Mouse (Mus musculus): ENCODE results near the gene Lrch4.

DNA sequence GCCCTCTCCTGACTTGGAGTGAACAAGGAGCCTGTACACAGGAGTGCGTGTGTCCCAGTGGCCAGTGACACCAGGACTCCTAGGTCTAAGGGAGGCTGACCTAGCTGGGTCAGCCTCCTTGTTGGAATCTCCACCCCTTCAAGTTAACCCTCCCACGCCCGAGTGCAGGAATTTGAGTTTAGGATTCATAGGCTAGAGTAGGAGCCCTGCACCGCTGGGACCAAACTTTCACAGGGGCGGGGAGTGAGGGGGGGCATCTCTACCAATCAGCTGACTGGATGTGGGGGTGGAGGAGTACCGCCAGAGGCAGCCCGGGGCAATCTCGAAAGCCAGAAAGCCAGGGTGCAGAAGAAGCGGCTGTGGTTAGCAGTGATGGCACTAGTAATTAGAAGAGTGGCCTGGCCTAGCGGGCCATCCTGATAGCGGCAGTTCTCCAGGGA is 16.8 kb downstream of the Lrch4 start, which contains the start of gene Irs3:
- TF ChIP-seq CTCF (IDR thresholded peaks at IDR 0.05; ENCODE audit: control insufficient read depth, insufficient read depth, insufficient replicate concordance, low read depth, low read length), result no peak
- no peak for TF ChIP-seq POLR2A (IDR thresholded peaks at IDR 0.05; ENCODE audit: control insufficient read depth, low read depth, low read length)

All from testis, adult 2 months (tissue).